Mouse (Mus musculus): ENCODE results near the gene Ly9. TPM values are rescaled to one million over a fixed set of nuclear protein-coding genes. Genes with fewer than 3 reads are reported as not detected.
A peak's percentile ranks its signal among the peaks of the same experiment; 100 is the strongest.

Ly9 gene
- polyA plus RNA-seq, 1 experiment from 2014 or later = 0.49 TPM

- Histone ChIP-seq H3K36me3 (ENCODE audit: control insufficient read depth, insufficient read depth, low read length) (no peaks in the 10 kb centered on the region), H3K9ac (ENCODE audit: low read length) (no peak overlapping the region), H3K4me2 (ENCODE audit: low read depth, low read length) (no peak overlapping the region), H3K27ac (ENCODE audit: low read length) (no peak overlapping the region), H3K27me3 (ENCODE audit: control insufficient read depth, insufficient read depth, low read depth, low read length) (no peaks in the 10 kb centered on the region), H3K9me3 (ENCODE audit: control insufficient read depth, low read length) (no peaks in the 10 kb centered on the region), H3K4me3 (ENCODE audit: low read length) (no peak overlapping the region), H3K4me1 (replicated peaks; ENCODE audit: control insufficient read depth, insufficient read depth, low read length) (0 out of 2 replicates have a peak, but pooled peaks cover 2% of the 10 kb centered on the region)
- peak; percentile 54; the same call in 1 of the 2 replicates for ATAC-seq (ENCODE audit: low read depth)
- 46% methylated on average over 2 of the region's 2 CpGs for WGBS
Observed at GRCm38 (mm10) chr1:171631447-171631846, 24.2 kb upstream of the Ly9 start.

- 69% methylated on average over 4 of the region's 4 CpGs for WGBS
- ATAC-seq (ENCODE audit: low read depth) = 0 out of 2 replicates have a peak, but pooled peaks have one; percentile 17
- no peak overlapping the region for H3K4me2 ChIP-seq (ENCODE audit: low read depth, low read length)
- no peak overlapping the region for H3K9ac ChIP-seq (ENCODE audit: low read length)
- no peak overlapping the region for H3K27ac ChIP-seq (ENCODE audit: low read length)
- H3K9me3 ChIP-seq (ENCODE audit: control insufficient read depth, low read length) = no peaks in the 10 kb centered on the region
- no peak overlapping the region for H3K4me3 ChIP-seq (ENCODE audit: low read length)
- H3K27me3 ChIP-seq (ENCODE audit: control insufficient read depth, insufficient read depth, low read depth, low read length) = no peaks in the 10 kb centered on the region
- 0 out of 2 replicates have a peak, but pooled peaks cover 2% of the 10 kb centered on the region for H3K4me1 ChIP-seq (replicated peaks; ENCODE audit: control insufficient read depth, insufficient read depth, low read length)
- H3K36me3 ChIP-seq (ENCODE audit: control insufficient read depth, insufficient read depth, low read length) = no peaks in the 10 kb centered on the region
Observed at GRCm38 (mm10) chr1:171630912-171631311, 23.7 kb upstream of the Ly9 start.

GRCm38 (mm10) chr1:171630041-171630440 lies 22.8 kb upstream of the Ly9 start:
- Histone ChIP-seq H3K27ac (ENCODE audit: low read length) (no peak overlapping the region), H3K36me3 (ENCODE audit: control insufficient read depth, insufficient read depth, low read length) (no peaks in the 10 kb centered on the region), H3K9me3 (ENCODE audit: control insufficient read depth, low read length) (no peaks in the 10 kb centered on the region), H3K9ac (ENCODE audit: low read length) (no peak overlapping the region), H3K4me3 (ENCODE audit: low read length) (no peak overlapping the region), H3K4me2 (ENCODE audit: low read depth, low read length) (no peak overlapping the region), H3K4me1 (replicated peaks; ENCODE audit: control insufficient read depth, insufficient read depth, low read length) (0 out of 2 replicates have a peak, but pooled peaks cover 2% of the 10 kb centered on the region), H3K27me3 (ENCODE audit: control insufficient read depth, insufficient read depth, low read depth, low read length) (no peaks in the 10 kb centered on the region)
- no peak for ATAC-seq (ENCODE audit: low read depth)
- WGBS = 58% methylated on average over 7 of the region's 7 CpGs

GRCm38 (mm10) chr1:171629168-171629567 lies 22.0 kb upstream of the Ly9 start:
- 64% methylated on average over 6 of the region's 6 CpGs for WGBS
- no peak overlapping the region for H3K4me3 ChIP-seq (ENCODE audit: low read length)
- no peak overlapping the region for H3K9ac ChIP-seq (ENCODE audit: low read length)
- no peak for ATAC-seq (ENCODE audit: low read depth)
- 0 out of 2 replicates have a peak, but pooled peaks cover 2% of the 10 kb centered on the region for H3K4me1 ChIP-seq (replicated peaks; ENCODE audit: control insufficient read depth, insufficient read depth, low read length)
- no peaks in the 10 kb centered on the region for H3K27me3 ChIP-seq (ENCODE audit: control insufficient read depth, insufficient read depth, low read depth, low read length)
- H3K36me3 ChIP-seq (ENCODE audit: control insufficient read depth, insufficient read depth, low read length) = no peaks in the 10 kb centered on the region
- H3K9me3 ChIP-seq (ENCODE audit: control insufficient read depth, low read length) = no peaks in the 10 kb centered on the region
- no peak overlapping the region for H3K4me2 ChIP-seq (ENCODE audit: low read depth, low read length)
- no peak overlapping the region for H3K27ac ChIP-seq (ENCODE audit: low read length)

- Histone ChIP-seq H3K4me3 (ENCODE audit: low read length) (no peak overlapping the region), H3K36me3 (ENCODE audit: control insufficient read depth, insufficient read depth, low read length) (no peaks in the 10 kb centered on the region), H3K27me3 (ENCODE audit: control insufficient read depth, insufficient read depth, low read depth, low read length) (no peaks in the 10 kb centered on the region), H3K27ac (ENCODE audit: low read length) (no peak overlapping the region), H3K4me1 (replicated peaks; ENCODE audit: control insufficient read depth, insufficient read depth, low read length) (0 out of 2 replicates have a peak, but pooled peaks cover 2% of the 10 kb centered on the region), H3K4me2 (ENCODE audit: low read depth, low read length) (no peak overlapping the region), H3K9me3 (ENCODE audit: control insufficient read depth, low read length) (no peaks in the 10 kb centered on the region), H3K9ac (ENCODE audit: low read length) (no peak overlapping the region)
- no peak for ATAC-seq (ENCODE audit: low read depth)
- WGBS = 74% methylated on average over 3 of the region's 3 CpGs
Observed at GRCm38 (mm10) chr1:171627801-171628200, 20.6 kb upstream of the Ly9 start.

GRCm38 (mm10) chr1:171620091-171620490 lies 12.9 kb upstream of the Ly9 start:
- Histone ChIP-seq H3K4me1 (replicated peaks; ENCODE audit: control insufficient read depth, insufficient read depth, low read length) (no peaks in the 10 kb centered on the region), H3K9me3 (ENCODE audit: control insufficient read depth, low read length) (no peaks in the 10 kb centered on the region), H3K27me3 (ENCODE audit: control insufficient read depth, insufficient read depth, low read depth, low read length) (no peaks in the 10 kb centered on the region), H3K27ac (ENCODE audit: low read length) (no peak overlapping the region), H3K4me2 (ENCODE audit: low read depth, low read length) (no peak overlapping the region), H3K4me3 (ENCODE audit: low read length) (no peak overlapping the region), H3K9ac (ENCODE audit: low read length) (no peak overlapping the region), H3K36me3 (ENCODE audit: control insufficient read depth, insufficient read depth, low read length) (no peaks in the 10 kb centered on the region)
- no peak for ATAC-seq (ENCODE audit: low read depth)
- 83% methylated on average over 6 of the region's 6 CpGs for WGBS

- Histone ChIP-seq H3K27ac (ENCODE audit: low read length) (no peak overlapping the region), H3K27me3 (ENCODE audit: control insufficient read depth, insufficient read depth, low read depth, low read length) (no peaks in the 10 kb centered on the region), H3K4me2 (ENCODE audit: low read depth, low read length) (no peak overlapping the region), H3K36me3 (ENCODE audit: control insufficient read depth, insufficient read depth, low read length) (no peaks in the 10 kb centered on the region), H3K9ac (ENCODE audit: low read length) (no peak overlapping the region), H3K4me3 (ENCODE audit: low read length) (no peak overlapping the region), H3K4me1 (replicated peaks; ENCODE audit: control insufficient read depth, insufficient read depth, low read length) (no peaks in the 10 kb centered on the region), H3K9me3 (ENCODE audit: control insufficient read depth, low read length) (no peaks in the 10 kb centered on the region)
- 78% methylated on average over 3 of the region's 3 CpGs for WGBS
- no peak for ATAC-seq (ENCODE audit: low read depth)
Observed at GRCm38 (mm10) chr1:171619645-171620044, 12.4 kb upstream of the Ly9 start.

GRCm38 (mm10) chr1:171619001-171619400 lies 11.8 kb upstream of the Ly9 start:
- Histone ChIP-seq H3K4me1 (replicated peaks; ENCODE audit: control insufficient read depth, insufficient read depth, low read length) (no peaks in the 10 kb centered on the region), H3K4me2 (ENCODE audit: low read depth, low read length) (no peak overlapping the region), H3K9me3 (ENCODE audit: control insufficient read depth, low read length) (no peaks in the 10 kb centered on the region), H3K27ac (ENCODE audit: low read length) (no peak overlapping the region), H3K36me3 (ENCODE audit: control insufficient read depth, insufficient read depth, low read length) (no peaks in the 10 kb centered on the region), H3K27me3 (ENCODE audit: control insufficient read depth, insufficient read depth, low read depth, low read length) (no peaks in the 10 kb centered on the region), H3K4me3 (ENCODE audit: low read length) (no peak overlapping the region), H3K9ac (ENCODE audit: low read length) (no peak overlapping the region)
- no peak for ATAC-seq (ENCODE audit: low read depth)
- whole genome bisulfite sequencing = 72% methylated on average over 8 of the region's 8 CpGs

GRCm38 (mm10) chr1:171616881-171617515 lies 9.8 kb upstream of the Ly9 start:
- no peak overlapping the region for H3K4me3 ChIP-seq (ENCODE audit: low read length)
- ATAC-seq (ENCODE audit: low read depth) = no peak
- H3K9ac ChIP-seq (ENCODE audit: low read length) = no peak overlapping the region
- no peaks in the 10 kb centered on the region for H3K4me1 ChIP-seq (replicated peaks; ENCODE audit: control insufficient read depth, insufficient read depth, low read length)
- H3K36me3 ChIP-seq (ENCODE audit: control insufficient read depth, insufficient read depth, low read length) = no peaks in the 10 kb centered on the region
- no peak overlapping the region for H3K27ac ChIP-seq (ENCODE audit: low read length)
- 70% methylated on average over 11 of the region's 11 CpGs for WGBS
- no peaks in the 10 kb centered on the region for H3K9me3 ChIP-seq (ENCODE audit: control insufficient read depth, low read length)
- H3K27me3 ChIP-seq (ENCODE audit: control insufficient read depth, insufficient read depth, low read depth, low read length) = no peaks in the 10 kb centered on the region
- H3K4me2 ChIP-seq (ENCODE audit: low read depth, low read length) = no peak overlapping the region

All from lung, embryonic 16.5 days (tissue).